Mouse (Mus musculus) kidney, adult 2 months (tissue): Measurements from ENCODE around the gene Traf3ip2. TPM values are rescaled to one million over a fixed set of nuclear protein-coding genes. Genes with fewer than 3 reads are reported as not detected.

Experiments
- DNase-seq: peaks from one replicate; pipeline ENCODE4 v3.0.0; 2021
- H3K27ac ChIP-seq: fragments of 200-500 bp; 2 replicates; pipeline ENCODE4 v1.5.1; 2012; ENCODE audit warnings: low read depth, low read length, control low read depth, inconsistent platforms; ENCODE audit not compliant: insufficient read depth
- H3K27me3 ChIP-seq: fragments of 200-500 bp; replicated peaks from 2 replicates; pipeline ENCODE4 v1.6.1; 2012; ENCODE audit warnings: mild to moderate bottlenecking, moderate library complexity, low read length, inconsistent platforms; ENCODE audit not compliant: control insufficient read depth, insufficient read depth
- H3K36me3 ChIP-seq: fragments of 200-500 bp; 2 replicates; pipeline ENCODE4 v1.6.1; 2012; ENCODE audit warnings: mild to moderate bottlenecking, moderate library complexity, low read length, inconsistent platforms; ENCODE audit not compliant: control insufficient read depth, insufficient read depth
- H3K4me1 ChIP-seq: fragments of 200-500 bp; 2 replicates; pipeline ENCODE4 v1.6.1; 2011; ENCODE audit warnings: low read length; ENCODE audit not compliant: control insufficient read depth, insufficient read depth
- H3K4me3 ChIP-seq: fragments of 200-500 bp; 2 replicates; pipeline ENCODE4 v1.5.1; 2011; ENCODE audit warnings: mild to moderate bottlenecking, low read depth, low read length, control low read depth; ENCODE audit not compliant: insufficient read depth
- CTCF ChIP-seq: fragments of 200-500 bp; conservative IDR thresholded peaks from 2 replicates; pipeline ENCODE4 v1.5.1; 2011; ENCODE audit warnings: low read depth, mild to moderate bottlenecking, control low read depth, low read length, moderate library complexity, mixed read lengths; ENCODE audit not compliant: insufficient read depth, insufficient read length
- POLR2A ChIP-seq: fragments of 200-500 bp; IDR thresholded peaks from one replicate; pipeline ENCODE4 v1.6.1; 2011; ENCODE audit warnings: low read depth, low read length, control low read depth
- WGBS: fragments of 180-500 bp; shearing (Covaris S2); methylation state at CpG from one replicate; pipeline ENCODE4 v1.1.7; 2018; 5-methylcytosine and 5-hydroxymethylcytosine counted together
- polyA plus RNA-seq: library from polyadenylated mRNA; depleted of rRNA; stranded (reverse); fragments of >200 nt; gene quantifications from 2 replicates; pipeline ENCODE4 v1.2.3, GENCODE M21; 2012

Traf3ip2 gene
- polyA plus RNA-seq, 1 experiment: 10.4 TPM

DNA sequence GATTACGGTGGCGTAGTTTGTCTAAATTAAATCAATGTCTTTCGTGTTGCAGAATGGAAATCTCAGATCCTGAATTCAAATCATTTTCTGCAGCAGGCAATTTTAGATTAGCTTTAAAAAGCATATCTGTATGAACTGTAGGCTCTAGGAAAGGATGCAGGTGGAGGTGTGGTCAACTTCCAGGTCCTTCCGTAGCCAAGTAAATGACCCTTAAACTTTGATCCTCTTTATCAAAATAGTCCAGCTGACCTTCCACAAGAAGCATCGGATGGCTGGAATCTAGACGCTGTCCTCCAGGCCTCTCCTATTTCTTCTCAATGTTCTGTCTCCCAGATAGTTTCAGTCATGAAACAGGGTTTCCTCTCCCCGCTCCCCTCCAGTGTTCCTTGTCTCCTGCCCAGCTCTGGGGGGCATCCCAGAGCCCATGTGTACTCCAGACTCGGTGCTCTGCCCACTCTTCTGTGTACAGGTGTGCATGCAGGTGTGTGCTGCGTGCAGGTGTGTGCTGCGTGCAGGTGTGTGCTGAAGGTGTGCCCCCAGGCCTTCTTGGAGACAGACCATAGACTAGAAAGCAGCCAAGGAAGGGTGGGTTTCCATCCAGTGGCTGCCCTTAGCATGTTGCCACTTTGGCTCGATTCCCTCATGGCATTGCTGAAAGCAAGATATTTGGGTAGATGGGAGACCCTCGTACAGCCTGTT lies 2.9 kb downstream of the Traf3ip2 start:
- H3K36me3 ChIP-seq: no peaks in the 10 kb centered on the region
- no peak for DNase-seq
- peaks cover 26% of the 10 kb centered on the region for H3K4me1 ChIP-seq
- H3K27ac ChIP-seq: 0 out of 2 replicates have a peak overlapping the region, but pooled peaks have one; percentile 49
- H3K4me3 ChIP-seq: no peak overlapping the region
- WGBS: 79% methylated on average over 12 of the region's 12 CpGs
- TF ChIP-seq CTCF (no peak), POLR2A (no peak)
- H3K27me3 ChIP-seq: no peaks in the 10 kb centered on the region

DNA sequence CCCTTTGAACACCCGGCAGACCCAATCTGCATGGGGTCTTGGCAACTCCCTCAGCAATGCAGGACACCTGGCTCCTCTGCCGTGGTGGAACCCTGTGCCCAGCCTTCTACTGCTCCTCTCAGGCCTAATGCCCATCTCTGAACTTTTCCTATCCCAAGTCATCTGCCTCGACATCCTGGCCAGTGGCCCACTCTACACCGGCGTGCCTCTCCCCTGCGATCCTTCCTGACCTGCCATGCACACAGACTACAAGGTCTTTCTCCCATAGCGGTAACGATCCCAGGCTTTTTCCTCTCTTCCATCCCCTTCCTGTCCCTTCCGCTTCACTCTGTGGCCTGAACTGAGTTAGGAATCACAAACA lies 3.5 kb downstream of the Traf3ip2 start:
- H3K4me3 ChIP-seq: no peak overlapping the region
- whole genome bisulfite sequencing: 68% methylated on average over 9 of the region's 9 CpGs
- TF ChIP-seq POLR2A (no peak), CTCF (no peak)
- no peaks in the 10 kb centered on the region for H3K27me3 ChIP-seq
- H3K4me1 ChIP-seq: peaks cover 26% of the 10 kb centered on the region
- H3K27ac ChIP-seq: peak overlapping the region; percentile 49
- no peaks in the 10 kb centered on the region for H3K36me3 ChIP-seq
- no peak for DNase-seq

DNA sequence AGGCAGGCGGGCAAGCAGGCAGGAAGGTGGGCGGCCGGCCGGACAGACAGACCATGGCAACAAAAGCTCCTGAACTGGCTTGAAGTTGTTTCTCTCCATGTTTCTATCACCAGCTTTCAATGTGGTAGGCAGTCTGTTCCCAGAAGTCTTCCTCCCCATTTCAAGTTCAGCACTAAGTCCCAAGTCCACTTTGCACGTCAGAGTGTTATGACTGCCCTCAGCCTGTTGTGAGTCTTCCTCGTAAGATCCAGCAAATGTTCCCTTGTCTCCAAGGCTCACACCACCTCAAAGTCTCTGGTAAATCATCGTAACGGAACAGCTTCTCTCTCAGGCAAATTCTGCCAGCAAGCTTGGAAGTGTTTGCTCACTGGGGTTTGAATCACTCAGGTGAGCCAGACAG lies 3.9 kb downstream of the Traf3ip2 start:
- Histone ChIP-seq H3K27ac (peak overlapping the region; percentile 49), H3K27me3 (no peaks in the 10 kb centered on the region), H3K4me1 (peaks cover 26% of the 10 kb centered on the region), H3K36me3 (no peaks in the 10 kb centered on the region), H3K4me3 (no peak overlapping the region)
- peak; percentile 74 for DNase-seq
- WGBS: 72% methylated on average over 8 of the region's 8 CpGs
- TF ChIP-seq POLR2A (no peak), CTCF (no peak)

DNA sequence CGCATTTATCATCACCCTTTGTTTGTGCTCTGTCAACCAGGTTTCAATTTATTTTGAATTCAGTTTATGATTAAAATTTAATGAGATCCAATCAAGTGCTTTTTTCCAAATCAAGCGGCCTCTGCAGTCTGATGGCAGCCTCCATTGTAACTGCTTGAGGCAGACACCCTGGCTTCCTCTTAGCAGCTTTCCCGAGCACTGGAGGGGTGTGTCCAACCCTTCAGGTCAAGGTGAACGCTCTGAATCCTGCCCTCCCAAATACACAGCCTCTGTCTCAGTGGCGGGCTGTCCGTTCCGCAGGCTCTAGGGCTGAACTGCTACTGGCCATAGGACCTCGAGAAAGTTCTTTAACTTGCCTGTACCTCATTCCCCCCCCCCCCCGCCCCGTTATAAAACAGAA lies 5.7 kb downstream of the Traf3ip2 start:
- no peak overlapping the region for H3K4me3 ChIP-seq
- H3K27ac ChIP-seq: no peak overlapping the region
- TF ChIP-seq POLR2A (no peak), CTCF (no peak)
- H3K27me3 ChIP-seq: no peaks in the 10 kb centered on the region
- no peak for DNase-seq
- WGBS: 72% methylated on average over 10 of the region's 10 CpGs
- no peaks in the 10 kb centered on the region for H3K36me3 ChIP-seq
- peaks cover 19% of the 10 kb centered on the region for H3K4me1 ChIP-seq

DNA sequence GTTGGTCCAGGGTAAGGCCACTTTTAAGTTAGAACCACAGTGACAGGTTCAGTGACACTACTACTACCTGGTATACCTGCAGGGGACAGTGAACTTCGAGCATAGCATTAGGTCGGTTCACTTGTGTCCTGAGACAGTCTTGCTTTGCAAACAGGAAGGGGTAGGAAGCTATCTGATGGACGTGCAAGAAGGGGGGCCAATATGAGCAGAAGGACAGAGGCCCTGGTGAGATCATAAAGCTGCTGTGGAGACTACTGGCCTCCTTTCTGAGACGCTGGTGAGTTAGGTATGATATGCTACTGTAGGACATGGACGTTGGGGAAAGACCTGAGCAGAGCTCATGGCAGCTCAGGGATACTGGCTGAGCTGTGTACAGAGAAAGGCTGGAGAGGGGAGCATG lies 7.9 kb downstream of the Traf3ip2 start:
- no peaks in the 10 kb centered on the region for H3K27me3 ChIP-seq
- peaks cover 29% of the 10 kb centered on the region for H3K4me1 ChIP-seq
- 87% methylated on average over 5 of the region's 5 CpGs for WGBS
- H3K27ac ChIP-seq: no peak overlapping the region
- H3K4me3 ChIP-seq: no peak overlapping the region
- no peak for DNase-seq
- no peaks in the 10 kb centered on the region for H3K36me3 ChIP-seq
- TF ChIP-seq CTCF (no peak), POLR2A (no peak)

DNA sequence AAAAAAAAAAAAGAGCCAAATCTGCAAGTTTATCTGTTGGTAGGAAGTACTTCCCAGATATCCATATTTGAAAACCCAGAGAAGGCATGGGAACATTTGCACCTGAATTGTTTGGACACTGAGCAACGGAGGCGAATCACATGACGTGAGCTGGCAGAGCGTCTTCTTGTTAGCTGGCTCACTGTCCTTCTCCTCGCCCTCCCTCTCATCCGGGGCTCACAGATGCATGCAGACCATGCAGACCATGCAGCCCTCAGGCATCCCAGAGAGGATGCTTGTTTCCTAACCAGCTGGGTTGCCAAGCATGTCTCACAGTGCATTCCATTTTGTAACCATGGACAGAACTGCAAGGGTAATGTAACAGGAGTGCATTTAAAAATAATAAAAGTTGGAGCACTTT lies 11.1 kb downstream of the Traf3ip2 start:
- H3K4me3 ChIP-seq: no peak overlapping the region
- TF ChIP-seq CTCF (no peak), POLR2A (no peak)
- peak; percentile 47 for DNase-seq
- no peaks in the 10 kb centered on the region for H3K27me3 ChIP-seq
- H3K4me1 ChIP-seq: peaks cover 28% of the 10 kb centered on the region
- H3K27ac ChIP-seq: no peak overlapping the region
- 34% methylated on average over 6 of the region's 6 CpGs for WGBS
- H3K36me3 ChIP-seq: no peaks in the 10 kb centered on the region; the same call in 1 of the 2 replicates

DNA sequence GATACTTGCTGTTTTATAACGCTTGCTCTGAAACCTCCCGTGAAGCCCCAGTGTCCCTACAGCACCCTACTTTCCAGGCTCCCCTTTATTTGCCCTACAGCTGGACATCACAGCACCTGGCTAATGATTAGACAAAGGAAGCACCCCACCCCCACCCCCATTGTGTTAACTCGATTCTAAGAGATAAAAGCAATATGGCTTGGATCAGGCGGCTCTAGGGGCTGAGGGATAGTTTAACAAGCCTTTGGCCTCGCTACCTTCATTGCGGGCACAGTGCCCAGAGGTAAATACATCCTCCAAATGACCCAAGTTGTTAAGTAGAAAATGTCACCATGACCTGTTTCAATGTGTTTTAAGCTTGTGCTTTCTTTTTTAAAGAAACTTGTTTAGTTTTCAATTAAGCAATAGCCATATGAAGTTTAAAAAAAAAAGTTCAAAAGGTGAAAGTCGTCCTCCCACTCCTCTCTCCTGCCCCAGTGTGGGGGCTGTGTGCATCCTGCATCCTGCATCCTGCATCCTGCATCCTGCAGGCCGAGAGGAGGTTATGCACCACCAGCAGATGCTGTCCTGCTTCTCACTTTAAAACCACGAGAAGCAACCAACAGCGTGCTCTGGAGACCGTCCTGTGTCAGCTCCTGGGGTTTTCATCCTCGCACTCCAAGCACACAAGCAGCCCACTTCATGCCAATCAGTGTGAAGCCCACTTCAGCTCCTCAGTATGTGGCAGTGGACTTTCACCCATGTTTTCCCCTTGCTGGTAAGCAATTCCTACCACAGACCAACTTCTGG lies 12.3 kb downstream of the Traf3ip2 start:
- 41% methylated on average over 12 of the region's 12 CpGs for WGBS
- H3K27ac ChIP-seq: peak overlapping the region; percentile 18; the same call in 1 of the 2 replicates
- no peak for TF ChIP-seq CTCF
- no peak for TF ChIP-seq POLR2A
- DNase-seq: peak; percentile 64
- no peak overlapping the region for H3K4me3 ChIP-seq
- H3K4me1 ChIP-seq: peaks cover 28% of the 10 kb centered on the region
- H3K36me3 ChIP-seq: no peaks in the 10 kb centered on the region; the same call in 1 of the 2 replicates
- no peaks in the 10 kb centered on the region for H3K27me3 ChIP-seq
